Mouse (Mus musculus) spleen, embryonic (tissue): ENCODE measurements around the gene Fip1l1.

Experiments
- CTCF ChIA-PET: fragments of 350-600 bp; sonication (Branson Sonifier 250); formaldehyde crosslinking; loops from one replicate; lab custom pipeline; 2022; lab: Charles Lee

Fip1l1 gene

DNA sequence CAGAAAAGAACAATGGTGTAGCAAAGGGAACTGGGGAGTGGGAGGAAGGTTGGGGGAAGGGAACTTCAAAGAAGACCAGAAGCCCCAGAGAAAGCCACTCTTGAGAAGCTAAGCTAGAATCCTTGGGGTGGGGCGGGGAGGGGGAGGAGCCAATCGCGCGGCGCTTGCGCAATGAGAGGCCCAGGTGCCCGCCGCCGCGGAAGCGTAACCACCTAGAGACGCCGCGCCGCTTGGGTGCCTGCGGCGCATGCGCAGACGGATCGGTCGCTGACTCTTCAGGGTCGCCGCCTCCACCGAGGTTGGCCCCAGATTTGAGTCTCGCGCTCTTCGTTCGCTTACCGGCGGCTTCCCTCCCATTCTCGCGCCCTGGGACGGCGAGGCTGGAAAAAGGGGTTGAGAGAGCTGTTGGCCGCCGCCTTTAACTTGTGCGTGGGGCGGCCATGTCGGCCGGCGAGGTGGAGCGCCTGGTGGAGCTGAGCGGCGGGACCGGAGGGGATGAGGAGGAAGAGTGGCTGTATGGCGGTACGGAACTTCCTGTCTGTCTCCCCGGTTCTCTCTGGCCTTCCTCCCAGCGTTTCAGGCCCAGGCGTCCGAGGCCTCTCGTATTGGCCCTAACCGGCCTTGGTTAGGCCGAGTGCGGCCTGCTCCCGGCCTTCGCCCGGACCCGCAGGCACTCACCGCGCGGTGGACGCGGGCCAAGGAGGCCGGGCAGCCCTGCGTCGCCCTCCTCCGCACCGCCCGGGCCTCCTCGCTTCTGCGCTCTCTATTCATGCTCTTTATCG, at the start of gene Fip1l1:
Fip1l1 (plus strand) TSS at position 210 of the 782 bp plus-strand sequence.
- CTCF ChIA-PET, result no interaction called here

DNA sequence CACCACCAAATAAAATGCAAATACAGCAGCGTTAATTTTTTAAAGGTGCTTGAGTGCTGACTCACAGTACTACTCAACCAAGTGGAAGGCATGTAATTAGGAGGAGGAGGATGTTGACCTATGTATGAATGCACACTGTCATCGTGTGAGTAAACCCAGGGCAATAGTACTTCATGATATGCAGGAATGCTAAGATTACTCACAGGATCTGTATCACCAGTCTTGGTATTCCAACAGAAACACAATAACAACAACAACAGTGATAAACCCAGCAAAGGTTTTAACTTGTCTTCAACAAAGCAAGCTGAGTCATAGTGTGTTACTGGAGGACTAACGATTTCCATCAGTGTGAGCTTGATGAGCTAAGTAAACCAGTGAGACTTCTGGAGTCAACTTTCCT, 42.5 kb upstream of the Fip1l1 start:
- CTCF ChIA-PET, result interaction anchor here (0.7 kb wide), 1 partner anchor 1112 kb away, joined by 10 read pairs; no protein-coding TSS in a partner anchor

DNA sequence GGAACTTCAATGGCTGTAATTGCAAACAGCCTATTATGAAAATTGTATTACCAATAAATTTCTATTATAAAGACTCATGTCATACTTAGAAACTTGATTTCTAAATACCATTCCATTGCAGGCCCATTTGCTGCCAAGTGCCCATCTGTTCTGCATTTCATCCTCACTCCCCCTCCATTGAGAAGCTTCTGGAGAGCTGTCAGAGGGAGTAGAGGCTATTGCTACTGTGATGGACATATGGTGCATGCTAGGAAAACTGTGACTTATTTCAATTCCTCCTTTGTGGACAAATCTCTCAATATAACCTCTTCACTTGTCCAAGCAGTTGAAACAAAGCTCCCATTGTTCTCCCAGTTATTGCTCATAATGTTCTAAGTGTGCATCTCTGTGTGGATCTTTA, 23.6 kb upstream of the Fip1l1 start:
- CTCF ChIA-PET, result no interaction called here

DNA sequence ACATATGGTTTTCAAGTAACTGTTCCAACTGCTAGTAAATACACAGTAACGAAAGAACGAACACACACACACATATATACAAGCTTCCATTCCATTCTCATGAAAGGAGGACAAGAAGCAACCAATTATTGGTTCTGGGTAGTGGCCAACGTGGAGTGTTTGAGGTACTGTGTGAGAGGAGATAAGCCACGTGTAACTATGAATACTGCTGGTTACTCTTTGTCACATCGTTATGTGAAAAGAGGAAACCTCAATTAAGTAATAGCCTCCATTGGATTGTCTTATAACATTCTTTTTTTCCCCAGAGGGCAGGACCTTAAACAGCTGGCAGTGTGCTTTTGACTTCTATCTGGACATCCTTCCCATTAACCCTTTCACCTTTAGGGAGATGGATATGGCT, 8.2 kb upstream of the Fip1l1 start:
- CTCF ChIA-PET, result no interaction called here

DNA sequence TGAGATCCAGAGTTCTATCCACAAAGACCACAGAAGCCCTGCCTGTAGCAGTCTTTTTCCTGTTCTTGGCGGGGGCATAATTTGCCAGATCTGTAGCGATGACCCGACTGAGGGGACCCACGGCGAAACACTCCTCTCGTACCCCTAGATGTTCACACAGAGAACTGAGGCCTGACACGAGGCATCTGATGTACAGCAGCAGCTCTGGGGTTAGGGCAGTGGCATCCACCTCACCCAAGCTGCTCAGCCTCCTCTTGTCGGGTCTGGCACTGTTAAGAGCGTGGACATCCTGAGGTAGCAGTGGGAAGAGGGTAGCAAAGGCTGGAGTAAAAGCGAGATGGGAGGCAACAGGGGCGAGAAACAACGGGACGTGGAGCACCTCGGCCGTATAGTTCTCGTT, 4.5 kb upstream of the Fip1l1 start:
- CTCF ChIA-PET, result no interaction called here

DNA sequence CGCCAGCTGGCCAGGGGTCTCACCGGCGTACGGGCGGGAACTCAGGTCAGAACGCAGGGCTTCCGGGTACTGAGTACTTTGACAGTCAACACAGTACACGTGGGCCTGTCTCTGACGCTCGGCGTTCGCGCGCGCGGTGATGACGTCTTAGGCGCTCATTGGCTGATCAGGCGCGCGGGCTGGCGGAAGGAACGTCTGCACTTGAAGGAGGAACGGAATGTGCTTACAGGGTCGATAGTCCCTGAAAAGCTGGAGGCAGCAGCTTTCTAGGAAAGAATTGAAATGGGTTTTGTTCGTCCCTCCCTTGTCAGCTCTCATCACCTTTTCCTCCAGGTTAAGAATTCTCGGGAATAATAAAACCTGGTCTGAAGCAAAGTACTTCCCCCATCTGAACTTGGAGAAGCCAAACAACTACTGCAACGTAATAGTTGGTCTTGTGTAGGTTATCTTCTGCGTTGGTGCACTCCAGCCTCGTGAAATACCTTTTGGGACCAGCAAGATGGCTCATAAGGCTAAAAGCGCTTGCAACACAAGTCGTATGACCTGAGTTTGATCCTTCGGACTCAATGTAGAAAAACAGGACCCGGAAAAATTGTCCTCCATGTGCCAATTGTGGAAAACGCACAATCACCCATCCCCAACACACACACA, 3.5 kb upstream of the Fip1l1 start, which contains the start of gene Scfd2:
Scfd2 (minus strand) TSS at position 130 of the 651 bp plus-strand sequence.
- CTCF ChIA-PET, result no interaction called here

DNA sequence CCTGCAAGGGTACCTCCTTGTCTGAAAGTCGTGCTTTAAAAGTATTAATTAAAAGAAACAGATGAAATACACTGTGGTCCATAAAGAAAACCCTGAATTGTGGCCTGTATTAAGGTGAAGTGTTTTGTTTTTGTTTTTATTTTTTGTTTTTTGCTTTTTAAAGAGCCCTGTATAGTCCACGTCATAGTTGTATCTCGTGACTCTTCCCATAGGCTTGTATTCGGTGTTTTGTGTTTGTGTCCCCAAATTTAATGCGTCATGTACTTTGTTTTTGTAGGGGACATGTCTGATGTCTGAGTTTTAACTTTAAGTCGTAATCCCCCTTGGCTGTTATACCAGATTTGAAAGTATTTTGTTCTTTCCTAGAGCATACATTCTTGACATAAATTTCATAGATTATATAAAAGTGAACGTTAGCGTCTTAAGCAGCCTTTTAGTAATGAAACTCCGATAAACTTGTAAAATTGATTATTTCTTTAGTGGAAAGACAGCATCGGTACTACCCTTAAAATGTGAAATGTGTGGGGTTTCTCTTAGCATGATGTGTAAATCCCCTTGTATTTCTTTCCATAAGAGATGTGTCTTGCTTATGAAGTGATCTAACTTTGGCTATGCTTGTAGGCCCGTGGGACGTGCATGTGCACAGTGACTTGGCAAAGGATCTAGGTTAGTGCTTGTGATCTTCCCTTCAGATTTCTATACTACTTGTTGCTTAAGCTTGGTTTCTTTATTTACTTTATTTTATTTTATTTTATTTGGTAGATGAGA, 1.1 kb downstream of the Fip1l1 start:
- CTCF ChIA-PET, result no interaction called here

DNA sequence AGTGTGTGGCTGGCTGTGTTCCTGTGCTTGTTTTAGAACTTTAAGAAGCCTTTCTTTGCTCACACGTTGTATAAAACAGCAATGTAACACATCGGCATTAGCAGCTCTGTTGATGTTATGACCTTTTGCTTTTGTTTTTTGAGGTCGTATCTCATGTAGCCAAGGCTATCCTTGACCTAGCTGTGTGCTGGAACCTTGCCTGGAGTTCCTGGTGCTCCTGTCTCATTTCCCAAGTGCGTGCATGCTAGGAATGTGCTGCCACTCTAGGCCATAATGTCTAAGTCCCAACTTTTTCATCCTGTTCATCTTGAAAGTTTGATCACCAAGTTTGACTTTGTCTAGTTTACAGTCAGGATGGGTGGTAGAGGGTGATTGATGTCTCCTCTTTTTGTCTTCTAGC, 10.4 kb downstream of the Fip1l1 start:
- CTCF ChIA-PET, result no interaction called here

DNA sequence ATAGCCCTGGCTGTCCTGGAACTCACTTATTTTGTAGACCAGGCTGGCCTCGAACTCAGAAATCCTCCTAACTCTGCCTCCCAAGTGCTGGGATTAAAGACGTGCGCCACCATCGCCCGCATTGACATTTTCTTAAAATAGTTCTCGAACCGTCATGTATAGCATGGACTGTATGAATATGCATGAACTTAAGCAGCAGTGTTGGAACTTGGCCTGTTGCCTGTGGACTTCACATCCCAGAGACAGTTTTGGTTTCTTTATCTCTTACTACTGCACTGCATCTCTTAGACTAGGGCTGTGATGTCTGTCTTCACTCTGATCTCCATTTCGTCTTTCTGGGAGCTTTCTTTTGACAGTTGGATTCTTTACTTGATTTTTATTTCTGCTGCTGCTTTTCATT, 14.3 kb downstream of the Fip1l1 start:
- CTCF ChIA-PET, result no interaction called here

DNA sequence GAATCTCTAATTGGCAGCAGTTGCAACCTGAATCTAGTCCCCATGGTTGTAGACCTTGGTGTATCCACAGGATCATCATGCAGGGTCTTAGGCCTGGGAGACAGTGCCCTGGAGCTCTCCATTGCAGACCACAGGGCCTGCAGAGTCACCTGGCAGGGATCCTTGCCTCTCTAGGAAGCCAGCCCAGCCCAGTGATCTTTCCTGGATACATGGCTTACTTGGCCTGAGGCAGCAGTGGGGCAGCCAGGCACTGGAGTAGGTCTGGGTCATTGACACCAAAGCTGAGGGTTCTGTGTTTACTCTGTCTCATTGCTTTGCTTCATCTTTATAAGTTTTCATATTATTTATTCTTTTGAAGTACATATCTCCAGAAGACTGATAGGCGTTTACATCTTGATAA, 25.9 kb downstream of the Fip1l1 start:
- CTCF ChIA-PET, result interaction anchor here (0.7 kb wide), 1 partner anchor 10 kb away, joined by 6 read pairs; no protein-coding TSS in a partner anchor

DNA sequence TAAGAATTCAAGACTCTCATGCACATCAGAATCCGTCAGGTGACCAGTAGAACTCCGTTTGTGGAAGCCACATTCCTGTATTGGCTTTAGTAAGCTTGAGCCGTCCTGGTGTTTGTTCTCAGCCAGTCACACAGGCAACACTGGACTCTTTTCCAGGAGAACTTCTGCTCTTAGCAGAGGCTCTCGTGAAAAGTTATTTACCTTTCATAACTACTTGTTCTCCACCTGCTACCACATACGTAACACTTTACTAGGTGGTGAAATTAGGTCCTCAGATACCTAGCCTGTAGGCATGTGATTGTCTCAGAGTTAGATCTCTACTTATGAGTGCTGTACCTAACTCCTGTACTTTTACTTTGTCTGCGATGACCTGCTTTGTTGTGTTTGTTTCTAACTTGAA, 36.5 kb downstream of the Fip1l1 start:
- CTCF ChIA-PET, result interaction anchor here (0.7 kb wide), 1 partner anchor 23 kb away, joined by 10 read pairs; no protein-coding TSS in a partner anchor

DNA sequence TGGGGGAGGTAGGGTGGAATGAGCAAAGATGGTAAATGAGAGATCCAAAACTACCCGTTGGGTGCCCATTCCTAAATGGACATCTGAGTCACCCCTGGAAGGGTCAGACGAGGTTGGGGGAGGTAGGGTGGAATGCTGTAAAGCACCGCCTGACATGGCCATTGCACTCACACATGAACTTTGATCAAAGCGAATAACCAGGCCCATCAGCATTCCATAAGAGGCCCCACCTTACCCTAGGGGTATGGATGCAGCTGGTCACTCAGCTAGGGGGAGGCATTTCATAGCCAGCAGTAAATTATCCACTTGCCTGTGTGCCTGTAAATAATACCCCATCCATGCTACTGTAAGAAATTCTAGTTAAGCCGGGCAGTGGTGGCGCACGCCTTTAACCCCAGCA, 53.9 kb downstream of the Fip1l1 start:
- CTCF ChIA-PET, result no interaction called here

DNA sequence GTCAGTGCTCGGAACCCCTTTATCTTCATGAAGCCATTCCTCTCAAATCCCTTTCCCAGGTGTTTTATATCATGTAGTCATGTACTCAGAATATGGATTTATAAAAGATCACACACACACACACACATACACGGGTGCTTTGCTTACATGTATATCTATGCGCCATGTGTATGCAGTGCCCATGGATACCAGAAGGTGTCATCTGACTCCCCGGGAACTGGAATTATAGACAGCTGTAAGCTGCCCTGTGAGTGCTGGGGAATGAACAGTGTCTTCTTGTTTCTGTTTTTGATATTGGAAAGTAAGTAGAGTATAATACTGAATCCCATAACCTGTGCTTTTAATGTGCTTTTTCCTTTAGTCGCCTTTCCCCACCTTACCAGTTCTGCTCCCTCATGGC, 56.2 kb downstream of the Fip1l1 start:
- CTCF ChIA-PET, result no interaction called here

DNA sequence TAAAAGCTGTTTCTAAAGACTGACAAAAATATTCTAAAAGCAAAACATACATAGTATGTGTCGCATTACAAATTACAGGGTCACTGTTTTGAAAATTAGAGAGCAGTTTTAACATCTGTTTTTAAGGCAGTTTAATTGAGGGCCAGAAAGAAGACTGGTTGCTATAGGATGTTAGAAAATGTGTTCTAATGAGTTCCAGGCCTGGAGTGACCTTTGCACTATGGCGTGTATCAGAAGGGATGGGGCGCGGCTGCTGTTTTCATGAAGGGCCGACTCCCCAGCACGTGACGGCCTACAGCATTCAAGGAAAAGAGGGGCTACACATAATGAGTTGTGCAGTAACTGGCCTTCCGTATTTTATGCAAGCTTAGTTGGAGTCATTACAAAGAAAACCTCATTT, 57.9 kb downstream of the Fip1l1 start:
- CTCF ChIA-PET, result no interaction called here

DNA sequence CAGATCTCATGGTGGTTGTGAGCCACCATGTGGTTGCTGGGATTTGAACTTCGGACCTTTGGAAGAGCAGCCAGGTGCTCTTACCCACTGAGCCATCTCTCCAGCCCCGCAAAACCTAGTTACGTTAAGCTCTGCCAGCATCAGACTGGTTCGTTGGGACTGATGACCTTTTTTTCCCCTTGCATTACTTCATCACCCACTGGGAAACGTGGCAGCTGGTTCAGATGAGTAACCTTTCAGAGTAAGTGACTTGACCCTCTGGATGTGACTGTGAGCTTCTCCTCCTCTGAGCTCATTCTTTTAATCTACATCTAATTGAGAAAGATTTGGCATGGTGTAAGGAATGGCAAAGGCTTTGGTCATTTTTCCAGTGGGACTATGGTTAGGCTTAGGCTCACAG, 64.8 kb downstream of the Fip1l1 start:
- CTCF ChIA-PET, result no interaction called here

DNA sequence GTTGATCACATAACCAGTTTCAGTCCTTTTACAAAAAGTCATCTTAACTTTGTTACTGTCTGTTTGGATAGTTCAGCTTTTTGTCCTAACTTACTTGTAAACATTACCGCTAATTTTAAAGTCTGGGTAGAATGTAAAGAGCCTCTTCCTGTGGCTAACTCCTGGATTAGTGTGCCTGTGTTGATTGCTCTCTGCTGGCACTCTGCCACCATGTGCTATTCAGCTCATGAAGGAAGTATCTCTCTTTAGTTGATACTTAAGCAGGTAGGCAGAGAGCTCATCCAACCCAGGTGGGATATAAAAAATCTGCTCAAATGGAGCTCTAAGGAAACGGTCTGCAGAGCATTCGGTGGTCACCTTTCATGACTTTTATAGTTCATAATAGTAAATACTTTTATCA, 65.9 kb downstream of the Fip1l1 start:
- CTCF ChIA-PET, result interaction anchor here (0.6 kb wide), 1 partner anchor 1439 kb away, joined by 3 read pairs; no protein-coding TSS in a partner anchor

DNA sequence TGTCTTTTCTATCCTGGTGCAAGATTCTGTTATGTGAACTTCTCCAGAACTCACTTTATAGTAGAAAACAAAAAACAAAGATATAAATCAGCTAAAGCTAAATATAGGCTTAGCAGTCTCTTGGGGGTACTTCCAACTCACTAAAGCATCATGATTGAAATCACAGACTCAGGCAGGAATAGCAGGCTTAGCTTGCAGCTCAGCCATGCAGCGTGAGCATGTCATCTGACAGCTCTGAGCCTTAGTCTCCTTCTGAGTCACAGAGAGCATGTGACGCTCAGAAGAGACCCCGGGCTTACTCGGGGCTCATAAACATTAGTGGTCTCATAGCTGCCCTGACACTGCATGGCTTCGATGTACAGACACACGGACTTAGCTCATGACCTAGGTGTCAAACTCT, 66.7 kb downstream of the Fip1l1 start:
- CTCF ChIA-PET, result no interaction called here

DNA sequence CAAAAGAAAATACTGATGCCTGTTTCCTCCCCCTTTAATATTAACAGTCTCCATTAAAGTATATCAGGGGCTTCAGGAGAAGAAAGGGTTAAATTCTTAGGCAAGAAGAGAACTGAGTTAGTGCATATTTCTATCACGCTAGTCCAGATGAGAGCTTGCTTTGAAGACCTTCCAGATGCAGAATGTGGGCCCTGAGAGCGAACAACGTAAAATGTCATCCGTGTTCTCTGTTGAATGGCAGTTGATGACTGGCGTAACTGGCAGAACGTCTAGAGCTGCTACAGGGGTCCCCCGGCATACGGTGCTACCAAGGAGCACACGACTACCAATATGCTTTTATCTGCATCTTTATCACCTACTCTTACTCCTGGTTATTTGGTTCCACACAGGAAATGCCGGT, 67.1 kb downstream of the Fip1l1 start:
- CTCF ChIA-PET, result no interaction called here

DNA sequence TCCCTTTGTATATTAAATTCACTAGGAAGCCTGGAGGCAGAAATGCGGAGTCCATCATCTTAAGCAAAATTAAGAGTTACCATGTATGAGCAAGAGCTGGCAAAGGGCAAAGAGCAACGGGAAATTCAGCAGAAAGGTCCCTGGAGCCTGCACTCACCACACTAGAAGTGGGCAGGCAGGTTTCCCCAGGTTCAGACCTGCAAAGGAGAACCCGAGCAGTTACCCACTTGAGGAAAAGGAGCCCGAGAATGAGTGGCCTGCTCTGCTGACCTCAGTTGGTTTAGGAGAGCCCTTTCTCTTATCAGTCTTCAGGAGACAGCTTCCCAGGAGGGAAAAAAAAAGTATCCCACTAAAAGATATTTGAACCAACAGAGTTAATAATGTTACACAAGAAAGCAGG, 68.1 kb downstream of the Fip1l1 start:
- CTCF ChIA-PET, result no interaction called here

DNA sequence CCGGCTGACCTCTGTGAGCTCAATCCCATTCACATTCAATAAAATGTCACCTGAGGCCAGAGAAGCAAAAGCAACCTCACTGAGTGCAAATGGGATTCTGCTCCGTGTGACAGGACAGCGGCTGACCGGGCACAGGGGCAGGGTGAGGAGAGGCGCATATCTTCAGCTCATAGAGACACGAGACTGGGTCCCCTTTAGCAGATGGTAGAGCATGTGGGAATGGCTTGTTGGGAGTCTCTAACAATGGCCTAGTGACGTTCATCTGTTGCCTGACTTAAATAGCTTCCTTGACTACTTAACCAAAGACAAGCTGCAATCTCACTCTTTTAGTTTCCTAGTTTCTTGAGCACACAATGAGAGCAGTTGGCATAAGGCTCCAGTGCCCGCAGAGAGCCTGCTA, 71.0 kb downstream of the Fip1l1 start:
- CTCF ChIA-PET, result no interaction called here

DNA sequence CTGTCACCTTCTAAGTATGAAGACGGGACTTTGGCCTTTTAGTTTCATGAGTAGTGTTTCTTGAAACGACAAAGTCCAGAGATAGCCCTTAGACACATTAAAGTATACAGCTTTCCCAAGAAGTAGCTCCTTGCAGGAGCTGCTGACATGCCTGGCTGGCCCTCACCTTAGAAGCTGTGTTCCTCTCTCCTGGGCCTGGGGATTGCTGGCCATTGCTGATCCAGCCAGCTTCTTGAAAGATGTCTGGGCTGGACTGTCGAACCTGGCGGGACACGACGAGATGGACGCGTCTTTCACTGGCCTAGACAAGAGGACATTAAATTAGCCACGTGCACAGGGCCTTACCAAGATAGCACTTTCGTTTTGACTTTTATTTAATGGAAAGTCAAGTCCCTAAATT, 75.3 kb downstream of the Fip1l1 start:
- CTCF ChIA-PET, result no interaction called here

DNA sequence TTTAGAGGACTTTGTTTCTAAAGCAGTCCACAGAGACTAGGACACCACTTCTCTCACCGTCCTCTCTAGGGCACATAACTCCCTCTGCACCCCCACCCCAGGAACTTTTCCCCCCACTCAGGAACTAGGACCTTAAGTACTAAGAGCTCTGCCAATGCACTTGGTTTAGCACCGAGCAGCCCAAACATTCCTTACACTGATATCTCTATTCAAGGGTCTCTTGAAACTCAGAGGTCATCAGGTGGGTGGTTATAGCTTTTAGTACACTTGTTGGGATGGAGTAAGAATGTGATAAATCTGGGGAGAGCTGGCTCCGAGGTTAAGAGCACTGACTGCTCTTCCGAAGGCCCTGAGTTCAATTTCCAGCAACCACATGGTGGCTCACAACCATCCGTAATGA, 77.5 kb downstream of the Fip1l1 start:
- CTCF ChIA-PET, result interaction anchor here (0.7 kb wide), 1 partner anchor 92 kb away, joined by 7 read pairs; no protein-coding TSS in a partner anchor
